Mouse (Mus musculus): ENCODE results near the gene Fam131a. TPM values are rescaled to one million over a fixed set of nuclear protein-coding genes. Genes with fewer than 3 reads are reported as not detected.

Gene Fam131a
- total RNA-seq, 2 experiments from 2014 or later = 27.9 to 30.2 TPM

- intact Hi-C loops (cut with DNase I) = loop anchor here (10.0 kb wide), 1 partner anchor 161 kb away; no protein-coding TSS in a partner anchor
- DNase-seq = no peak
Measured at GRCm38 (mm10) chr16:20733731-20734730, 41.0 kb downstream of the Fam131a start, which contains the start of gene Thpo. TSS of gene Thpo (minus strand) at chr16:20734511.

- intact Hi-C loops (cut with DNase I) = loop anchor here (10.0 kb wide), 1 partner anchor 159 kb away; no protein-coding TSS in a partner anchor
- DNase-seq = no peak
Measured at GRCm38 (mm10) chr16:20735651-20736050, 42.6 kb downstream of the Fam131a start.

- intact Hi-C loops (cut with DNase I) = loop anchor here (10.0 kb wide), 1 partner anchor 159 kb away; no protein-coding TSS in a partner anchor
Measured at GRCm38 (mm10) chr16:20736168-20736567, 43.1 kb downstream of the Fam131a start.

GRCm38 (mm10) chr16:20736823-20737222 lies 43.8 kb downstream of the Fam131a start:
- no peak for DNase-seq
- intact Hi-C loops (cut with DNase I) = loop anchor here (10.0 kb wide), 1 partner anchor 158 kb away; no protein-coding TSS in a partner anchor

More at GRCm38 (mm10) chr16:20736168-20736567, 43.1 kb downstream of the Fam131a start:
- no peak for DNase-seq

GRCm38 (mm10) chr16:20739845-20740244 lies 46.8 kb downstream of the Fam131a start:
- intact Hi-C loops (cut with DNase I) = loop anchor here (10.0 kb wide), 1 partner anchor 155 kb away; no protein-coding TSS in a partner anchor
- DNase-seq = no peak

GRCm38 (mm10) chr16:20746641-20747040 lies 53.6 kb downstream of the Fam131a start:
- DNase-seq = peak; percentile 75 to 80
- intact Hi-C loops (cut with DNase I) = no loop called here

- DNase-seq = peak in 1 of 2 experiments; percentile 22
- intact Hi-C loops (cut with DNase I) = no loop called here
Measured at GRCm38 (mm10) chr16:20750518-20750917, 57.5 kb downstream of the Fam131a start.

Other genes with a start within 250 kb of the Fam131a start
- gene Eif2b5, start 194.4 kb upstream of the Fam131a start, total RNA-seq (2021) = 10 to 100 TPM; 54.4 to 64.3 TPM
- gene Dvl3, start 176.3 kb upstream of the Fam131a start, total RNA-seq (2021) = 10 to 100 TPM; 44.9 to 47.2 TPM
- gene Ap2m1, start 157.8 kb upstream of the Fam131a start, total RNA-seq (2021) = 100 to 1,000 TPM; 210 to 214 TPM
- gene Abcf3, start 144.7 kb upstream of the Fam131a start, total RNA-seq (2021) = 10 to 100 TPM; 62.6 to 65.9 TPM
- under 1 TPM in 1 of 2 experiments, not detected in 1; 0.05 TPM for gene Vwa5b2, start 103.8 kb upstream of the Fam131a start, total RNA-seq (2021)
- 1 to 10 TPM; 6.4 to 8.0 TPM for gene Eef1akmt4, start 81.6 kb upstream of the Fam131a start, total RNA-seq (2021)
- gene Gm49333, start 81.6 kb upstream of the Fam131a start, total RNA-seq (2021) = not detected
- 1 to 10 TPM; 8.7 to 8.8 TPM for gene Alg3, start 81.5 kb upstream of the Fam131a start, total RNA-seq (2021)
- 1 to 10 TPM; 1.1 to 1.2 TPM for gene Camk2n2, start 72.0 kb upstream of the Fam131a start, total RNA-seq (2021)
- 1 to 10 TPM in 1 of 2 experiments, under 1 TPM in 1; 0.41 to 1.2 TPM for gene Ece2, start 63.4 kb upstream of the Fam131a start, total RNA-seq (2021)
- gene Psmd2, start 41.6 kb upstream of the Fam131a start, total RNA-seq (2021) = 100 to 1,000 TPM; 214 to 216 TPM
- gene Eif4g1, start 24.9 kb upstream of the Fam131a start, total RNA-seq (2021) = 100 to 1,000 TPM; 388 to 434 TPM
- 10 to 100 TPM; 10.5 to 12.4 TPM for gene Polr2h, start 24.4 kb downstream of the Fam131a start, total RNA-seq (2021)
- 1 to 10 TPM; 2.3 to 2.6 TPM for gene Clcn2, start 24.5 kb downstream of the Fam131a start, total RNA-seq (2021)
- gene Chrd, start 39.9 kb downstream of the Fam131a start, total RNA-seq (2021) = 1 to 10 TPM; 2.1 to 2.5 TPM
- under 1 TPM in 1 of 2 experiments, not detected in 1; 0.25 TPM for gene Thpo, start 41.3 kb downstream of the Fam131a start, total RNA-seq (2021)